Mouse (Mus musculus) liver, postnatal 0 days (tissue): ENCODE measurements around the gene Fbxw17.
"Not testable (repeated sequence)": the region's sequence is repeated elsewhere in the genome, so short reads cannot be mapped to it uniquely, and the experiment has no call there.

Experiments used
- CTCF ChIP-seq: sonication (generic); IDR thresholded peaks from 2 replicates; pipeline ENCODE4 v1.5.1; 2016; ENCODE audit warnings: antibody characterized with exemption, low read depth
- EP300 ChIP-seq: IDR thresholded peaks from 2 replicates; pipeline ENCODE4 v1.6.1; 2016; ENCODE audit warnings: antibody characterized with exemption, low read depth, mild to moderate bottlenecking

GRCm38 (mm10) chr13:50372934-50373705, 44.5 kb upstream of the Fbxw17 start:
- not testable (repeated sequence) for TF ChIP-seq CTCF, EP300
